ENCODE assay signal across 9 mouse cellular contexts in the genomic region with DNA sequence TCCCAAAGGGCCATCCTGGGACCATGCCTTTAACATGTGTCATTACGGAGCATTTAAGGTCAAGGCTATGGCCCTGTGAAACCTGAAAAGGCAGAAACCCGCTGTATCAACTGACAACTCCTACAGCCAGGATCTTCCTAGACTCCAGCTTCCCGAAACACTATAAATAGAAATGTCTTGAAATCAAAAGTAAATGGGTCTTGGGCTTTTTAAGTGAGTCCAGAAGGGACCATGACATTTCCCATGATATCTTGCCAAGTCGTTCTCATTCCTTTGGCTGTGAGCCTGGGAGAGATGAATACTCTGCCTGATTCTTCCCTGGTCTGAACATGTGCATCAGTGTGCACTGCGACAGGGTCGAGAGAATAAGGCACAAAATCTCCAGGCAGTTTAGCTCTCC.
DNase-seq lines count a peak whose midpoint lies in the region; ATAC-seq and TF ChIP-seq lines count a peak whose summit lies in the region.
"Had no signal": no experiment of that assay in that cellular context is flagged by ENCODE, and none has a peak within 500 bp of the region (broad histone marks: within the 10 kb centered on the region; RNA-seq: fewer than 3 reads in every experiment).

No protein-coding gene starts in this region.

- ATAC-seq in intestine, embryonic 15.5 days, result 0 out of 2 replicates have a peak, but pooled peaks have one; percentile 39
- no peak for ATAC-seq in intestine, postnatal 0 days
- ATAC-seq in lung, embryonic 15.5 days (ENCODE audit: borderline replicate concordance, extremely low read depth, low FRiP score, low TSS enrichment), result peak; percentile 50; the same call in 1 of the 2 replicates

- H3K9ac ChIP-seq in intestine, embryonic 15.5 days, result no peak overlapping the region
- H3K9ac ChIP-seq in intestine, postnatal 0 days (ENCODE audit: low read depth, low read length), result no peak overlapping the region
- H3K9ac ChIP-seq in lung, embryonic 15.5 days, result no peak overlapping the region

- WGBS in intestine, embryonic 15.5 days, result 64% methylated on average over 6 of the region's 6 CpGs
- 60% methylated on average over 6 of the region's 6 CpGs for WGBS in intestine, postnatal 0 days
- WGBS in lung, embryonic 15.5 days, result 30% methylated on average over 6 of the region's 6 CpGs

- TF ChIP-seq CTCF in intestine, postnatal 0 days (IDR thresholded peaks at IDR 0.05; ENCODE audit: low read depth), result no peak

- no peaks in the 10 kb centered on the region for H3K36me3 ChIP-seq in intestine, embryonic 15.5 days
- no peaks in the 10 kb centered on the region for H3K36me3 ChIP-seq in intestine, postnatal 0 days (ENCODE audit: control insufficient read depth, insufficient read depth)
- H3K36me3 ChIP-seq in lung, embryonic 15.5 days, result no peaks in the 10 kb centered on the region

- DNase-seq in adrenal gland, adult (ENCODE audit: inconsistent age in 2 of 2, low spot score in 1 of 2), result peak; percentile 75 to 92
- DNase-seq in adrenal gland, postnatal 4 days (ENCODE audit: low spot score in 2 of 2), result no peak
- DNase-seq in cerebellum, postnatal 25 days, result peak; percentile 43 to 57
- DNase-seq in T-cell, adult 2 months (ENCODE audit: low spot score), result no peak
- no peak for DNase-seq in ovary, adult 18-20 months (ENCODE audit: low spot score)

- H3K9me3 ChIP-seq in intestine, embryonic 15.5 days, result no peaks in the 10 kb centered on the region
- no peaks in the 10 kb centered on the region for H3K9me3 ChIP-seq in intestine, postnatal 0 days (ENCODE audit: control insufficient read depth)
- H3K9me3 ChIP-seq in lung, embryonic 15.5 days, result no peaks in the 10 kb centered on the region
- H3K9me3 ChIP-seq: megakaryocyte, embryonic 14.5 days had no signal

- H3K4me2 ChIP-seq in intestine, embryonic 15.5 days (replicated peaks), result no peak overlapping the region
- H3K4me2 ChIP-seq in intestine, postnatal 0 days (replicated peaks; ENCODE audit: low read depth), result no peak overlapping the region
- H3K4me2 ChIP-seq in lung, embryonic 15.5 days, result peak overlapping the region; percentile 13

- no peaks in the 10 kb centered on the region for H3K27me3 ChIP-seq in intestine, embryonic 15.5 days (replicated peaks)
- no peaks in the 10 kb centered on the region for H3K27me3 ChIP-seq in intestine, postnatal 0 days (replicated peaks; ENCODE audit: control insufficient read depth, insufficient read depth, low read length)
- H3K27me3 ChIP-seq in lung, embryonic 15.5 days, result no peaks in the 10 kb centered on the region

- 0 out of 2 replicates have a peak, but pooled peaks cover 3% of the 10 kb centered on the region for H3K4me1 ChIP-seq in intestine, embryonic 15.5 days (replicated peaks)
- H3K4me1 ChIP-seq in intestine, postnatal 0 days (replicated peaks; ENCODE audit: control insufficient read depth, insufficient read depth, low read length), result no peaks in the 10 kb centered on the region
- peaks cover 67% of the 10 kb centered on the region for H3K4me1 ChIP-seq in lung, embryonic 15.5 days
- H3K4me1 ChIP-seq: megakaryocyte, embryonic 14.5 days had no signal

- 0 out of 2 replicates have a peak overlapping the region, but pooled peaks have one; percentile 32 for H3K27ac ChIP-seq in intestine, embryonic 15.5 days
- no peak overlapping the region for H3K27ac ChIP-seq in intestine, postnatal 0 days (ENCODE audit: low read depth, low read length)
- peak overlapping the region; percentile 87 for H3K27ac ChIP-seq in lung, embryonic 15.5 days

- H3K4me3 ChIP-seq in intestine, embryonic 15.5 days (replicated peaks), result no peak overlapping the region
- no peak overlapping the region for H3K4me3 ChIP-seq in intestine, postnatal 0 days (ENCODE audit: low read depth, low read length)
- H3K4me3 ChIP-seq in lung, embryonic 15.5 days, result no peak overlapping the region
- H3K4me3 ChIP-seq: megakaryocyte, embryonic 14.5 days had no signal

Comparison
In these comparisons a context has a peak if more than half of its experiments do, and no peak if none do; other contexts are left out.
1. DNase-seq: peak in adrenal gland, adult (2 of 2) and cerebellum, postnatal 25 days (2 of 2); none in adrenal gland, postnatal 4 days (0 of 2), T-cell, adult 2 months (single experiment) and ovary, adult 18-20 months (single experiment).